Mouse (Mus musculus): ENCODE data around the gene Shisa6.

- no peak for TF ChIP-seq CTCF (IDR thresholded peaks at IDR 0.05; ENCODE audit: borderline replicate concordance, insufficient read depth, low read depth, low read length)
- TF ChIP-seq POLR2A (IDR thresholded peaks at IDR 0.05; ENCODE audit: borderline replicate concordance, insufficient read depth, low read length) = no peak
These were observed 3.4 kb downstream of the Shisa6 start for GRCm38 (mm10) chr11:66522376-66522775.

All from cerebellum, adult 2 months (tissue).